Mouse (Mus musculus) left cerebral cortex, postnatal 36 days (tissue): ENCODE measurements around the gene Gm21870. TPM values are rescaled to one million over a fixed set of nuclear protein-coding genes. Genes with fewer than 3 reads are reported as not detected.
"Not testable (repeated sequence)": the region's sequence is repeated elsewhere in the genome, so short reads cannot be mapped to it uniquely, and the experiment has no call there.

Experiments
- DNase-seq, 2 experiments: peaks; one replicate each; pipeline ENCODE4 v3.0.0; 2021 to 2022; ENCODE audit warnings: low spot score in 2 of 2, mixed read lengths in 1 of 2
- intact Hi-C: fragments of 180-260 bp; cut with DNase I; formaldehyde crosslinking; loops from one replicate; pipeline ENCODE4 v1.15.1; 2025
- total RNA-seq, 2 experiments: library from RNA; stranded (reverse); gene quantifications; 2 replicates each; pipeline ENCODE4 v1.2.3; 2021

The Gm21870 gene
- total RNA-seq = not detected

DNA sequence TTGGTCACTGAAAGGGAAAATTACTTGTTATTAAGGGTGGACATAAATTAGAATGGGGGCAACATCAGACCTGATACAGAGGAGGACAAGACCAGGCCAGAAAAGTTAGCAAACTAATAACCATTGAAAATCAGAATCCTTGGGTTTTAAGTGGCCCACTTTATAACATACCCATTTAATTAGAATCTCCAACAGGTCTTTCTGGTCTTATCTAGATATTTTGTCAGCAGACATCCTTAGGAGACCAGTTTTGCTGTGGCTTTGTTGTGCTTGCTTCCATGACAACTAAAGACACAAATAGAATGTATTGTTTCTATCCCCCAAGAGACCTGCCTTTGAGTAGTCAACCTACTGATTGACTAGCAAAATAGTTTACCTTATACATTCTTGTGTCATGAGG is at the start of gene Gm21870:
Gene Gm21870 (minus strand): TSS at position 101 of the 400 bp plus-strand sequence.
- intact Hi-C loops, DNase-seq: not testable (repeated sequence)

DNA sequence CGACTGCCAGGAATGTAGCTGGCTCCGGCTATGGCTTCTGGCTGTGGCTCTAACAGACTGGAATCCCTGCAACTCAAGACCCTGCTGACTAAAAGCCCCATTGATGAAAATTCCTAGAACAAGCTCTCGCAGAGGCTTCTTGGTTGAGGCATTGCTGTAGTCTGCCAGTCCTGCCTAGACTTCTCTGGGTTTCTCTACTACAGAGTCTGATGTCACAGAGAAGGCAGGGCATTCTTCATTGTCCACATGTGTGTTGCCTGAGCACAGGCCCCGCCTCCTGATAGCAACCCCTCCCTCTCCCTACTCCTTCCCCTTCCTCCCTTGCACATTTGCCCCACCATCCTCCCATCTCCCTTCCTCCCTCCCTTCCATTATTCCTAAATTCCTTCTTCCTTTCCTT is 30.2 kb downstream of the Gm21870 start, which contains the start of gene Btbd35f6:
Gene Btbd35f6 (minus strand): TSS at position 101 of the 400 bp plus-strand sequence.
- intact Hi-C loops, DNase-seq: not testable (repeated sequence)

Other genes starting within 250 kb of the Gm21870 start
- gene Btbd35f6, start 30.3 kb downstream of the Gm21870 start, total RNA-seq = not detected
- not detected for gene Btbd35f9, start 174.7 kb upstream of the Gm21870 start, total RNA-seq